Mouse (Mus musculus): ENCODE results near the gene Cars2. TPM values are rescaled to one million over a fixed set of nuclear protein-coding genes. Genes with fewer than 3 reads are reported as not detected.
"Not testable (repeated sequence)": the region's sequence is repeated elsewhere in the genome, so short reads cannot be mapped to it uniquely, and the experiment has no call there.

Cars2 gene
- polyA plus RNA-seq, 1 experiment from 2014 or later = 23.8 TPM

DNA sequence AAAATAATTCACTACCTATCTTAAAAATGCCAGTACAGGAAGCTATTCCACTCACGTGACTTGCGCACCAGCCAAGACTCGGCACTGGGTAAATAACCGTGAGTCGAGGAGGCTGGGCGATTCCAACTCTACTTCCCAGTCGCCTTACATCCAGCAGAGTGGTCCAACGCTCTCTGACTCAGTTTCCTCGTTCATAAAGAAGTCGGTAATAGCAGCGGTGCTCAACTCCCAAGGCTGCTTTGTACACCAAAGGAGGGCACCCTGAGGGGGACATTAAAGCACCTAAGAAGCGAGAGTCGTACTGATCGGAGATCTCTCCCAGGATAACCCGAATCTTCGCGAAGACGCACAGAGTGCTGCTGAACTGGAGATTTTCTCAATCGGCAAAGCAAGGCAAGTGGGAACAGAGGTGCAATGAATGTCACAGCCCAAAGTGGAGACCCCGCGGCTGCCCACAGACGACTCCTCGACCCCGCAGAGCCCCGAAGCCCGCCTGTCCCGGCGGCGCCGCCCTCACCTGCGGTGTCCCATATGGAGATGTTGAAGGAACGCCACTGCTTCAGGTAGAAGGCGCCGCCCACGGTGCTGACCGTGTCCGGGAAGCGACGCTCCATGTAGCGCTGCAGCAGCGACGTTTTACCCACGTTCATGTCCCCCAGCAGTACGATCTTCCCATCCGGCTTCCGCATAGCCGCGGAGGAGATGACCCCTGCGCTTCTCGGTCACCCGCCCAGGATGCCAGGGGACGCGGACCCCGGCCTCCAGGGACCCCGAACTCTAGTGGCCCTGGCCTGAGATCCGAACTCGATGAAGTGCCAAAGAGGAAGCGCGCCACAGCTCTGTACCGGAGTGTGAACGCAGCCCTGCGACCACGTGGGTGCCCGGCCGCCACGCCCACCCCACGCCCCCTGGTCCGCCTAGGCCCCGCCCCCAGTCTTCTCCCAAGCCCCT, 72.5 kb downstream of the Cars2 start, which contains the start of gene Rab20:
Gene Rab20 (minus strand): TSS at position 900 of the 951 bp plus-strand sequence.
- WGBS = under 1% methylated on average over 68 of the region's 69 CpGs
- peak; percentile 76 for ATAC-seq (ENCODE audit: low FRiP score)
- Histone ChIP-seq H3K9ac (peak within 1 kb of the TSS; percentile 61), H3K4me1 (replicated peaks) (peaks cover 29% of the 10 kb centered on the region), H3K9me3 (no peaks in the 10 kb centered on the region), H3K27ac (no peak within 1 kb of the TSS), H3K4me2 (peak within 1 kb of the TSS; percentile 74), H3K4me3 (peak within 1 kb of the TSS; percentile 49), H3K27me3 (peaks cover 96% of the 10 kb centered on the region), H3K36me3 (no peaks in the 10 kb centered on the region)

DNA sequence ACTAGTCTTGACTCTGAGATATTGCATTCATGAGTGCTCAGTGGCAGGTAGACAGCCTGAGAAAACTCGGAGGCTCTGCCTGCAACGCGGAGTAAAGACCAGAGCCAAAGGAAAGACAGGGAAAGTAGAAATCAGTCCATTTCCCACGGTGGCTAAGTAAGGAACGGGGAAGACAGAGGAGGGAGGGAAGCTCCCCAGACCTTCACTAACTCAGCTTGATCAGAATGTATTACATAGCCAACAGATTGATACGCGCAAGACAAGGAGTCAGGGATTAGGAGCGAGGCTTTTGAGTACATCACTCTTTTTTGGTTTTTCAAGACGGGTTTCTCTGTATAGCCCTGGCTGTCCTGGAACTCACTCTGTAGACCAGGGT, 73.4 kb downstream of the Cars2 start:
- Histone ChIP-seq H3K9me3 (no peaks in the 10 kb centered on the region), H3K9ac (peak overlapping the region; percentile 31; the same call in 1 of the 2 replicates), H3K4me3 (peak overlapping the region; percentile 49), H3K4me2 (peak overlapping the region; percentile 74), H3K27ac (no peak overlapping the region), H3K27me3 (peaks cover 96% of the 10 kb centered on the region), H3K36me3 (no peaks in the 10 kb centered on the region), H3K4me1 (replicated peaks) (peaks cover 31% of the 10 kb centered on the region)
- no peak for ATAC-seq (ENCODE audit: low FRiP score)
- 4% methylated on average over 9 of the region's 9 CpGs for WGBS

DNA sequence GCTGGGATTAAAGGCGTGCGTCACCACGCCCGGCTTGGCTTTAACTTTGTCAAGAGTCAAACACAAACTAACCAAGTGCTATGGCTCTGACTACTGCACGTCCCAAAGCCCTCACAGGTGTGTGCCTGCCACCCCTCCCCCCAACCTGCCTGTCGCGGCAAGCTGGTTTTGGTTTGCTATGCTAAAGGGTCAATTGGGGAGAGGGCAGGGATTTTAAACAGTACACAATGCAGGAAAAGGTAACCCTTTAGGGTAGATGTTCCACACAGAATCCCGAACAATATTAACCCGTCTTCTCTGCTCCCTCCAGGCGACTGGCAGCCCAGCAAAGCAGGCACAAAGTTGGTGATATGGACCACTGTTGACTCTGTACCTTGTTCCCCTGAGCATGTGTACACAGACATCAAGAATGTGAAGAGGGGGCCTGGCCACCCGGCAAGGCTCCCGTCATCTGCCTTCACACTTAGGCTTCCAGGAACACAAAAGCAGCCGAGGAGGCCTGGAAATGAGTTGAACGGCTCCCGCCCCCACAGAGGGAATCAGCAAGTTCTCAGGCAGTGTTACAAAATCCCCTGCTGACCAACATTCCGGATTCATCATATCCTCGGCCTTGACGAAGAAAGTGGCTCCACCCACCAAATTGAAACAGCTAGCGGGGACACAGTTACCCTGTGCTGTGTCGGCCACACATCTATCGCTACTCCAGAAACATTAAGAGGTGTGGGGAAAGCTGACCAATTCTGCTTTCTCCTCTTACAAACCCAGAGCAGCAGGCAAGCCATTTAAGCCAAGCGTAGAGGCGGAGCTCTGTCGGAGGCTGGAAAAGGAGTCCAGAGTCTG, 74.0 kb downstream of the Cars2 start:
- 9% methylated on average over 24 of the region's 24 CpGs for WGBS

DNA sequence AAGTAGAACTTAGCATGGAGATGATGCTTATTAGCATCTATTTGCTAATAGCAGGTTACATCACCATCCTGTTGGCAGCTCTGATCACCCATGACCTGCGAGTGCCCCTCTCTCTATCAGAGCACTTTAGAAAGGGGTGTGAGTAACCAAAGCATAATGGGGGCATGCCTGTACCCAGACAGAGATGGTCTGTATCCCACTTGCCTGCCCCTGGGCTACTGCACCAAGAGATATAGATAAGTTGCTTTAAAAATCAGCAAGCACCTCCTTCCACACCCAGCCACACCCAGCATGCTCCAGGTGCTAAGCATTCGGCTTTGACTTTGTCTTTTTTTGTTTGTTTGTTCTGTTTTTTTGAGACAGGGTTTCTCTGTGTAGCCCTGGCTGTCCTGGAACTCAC, 74.7 kb downstream of the Cars2 start:
- H3K36me3 ChIP-seq = no peaks in the 10 kb centered on the region
- no peak for ATAC-seq (ENCODE audit: low FRiP score)
- H3K9ac ChIP-seq = no peak overlapping the region
- H3K9me3 ChIP-seq = no peaks in the 10 kb centered on the region
- WGBS = 11% methylated on average over 2 of the region's 2 CpGs
- peaks cover 90% of the 10 kb centered on the region for H3K27me3 ChIP-seq
- no peak overlapping the region for H3K4me2 ChIP-seq
- no peak overlapping the region for H3K27ac ChIP-seq
- peaks cover 31% of the 10 kb centered on the region for H3K4me1 ChIP-seq (replicated peaks)
- no peak overlapping the region for H3K4me3 ChIP-seq

More for the DNA sequence above, 74.0 kb downstream of the Cars2 start:
- H3K9me3 ChIP-seq = no peaks in the 10 kb centered on the region
- H3K9ac ChIP-seq = peak overlapping the region; percentile 31; the same call in 1 of the 2 replicates
- ATAC-seq (ENCODE audit: low FRiP score) = no peak
- H3K4me3 ChIP-seq = peak overlapping the region; percentile 49
- peaks cover 95% of the 10 kb centered on the region for H3K27me3 ChIP-seq
- H3K27ac ChIP-seq = no peak overlapping the region
- H3K36me3 ChIP-seq = no peaks in the 10 kb centered on the region
- H3K4me1 ChIP-seq (replicated peaks) = peaks cover 31% of the 10 kb centered on the region
- H3K4me2 ChIP-seq = peak overlapping the region; percentile 74

DNA sequence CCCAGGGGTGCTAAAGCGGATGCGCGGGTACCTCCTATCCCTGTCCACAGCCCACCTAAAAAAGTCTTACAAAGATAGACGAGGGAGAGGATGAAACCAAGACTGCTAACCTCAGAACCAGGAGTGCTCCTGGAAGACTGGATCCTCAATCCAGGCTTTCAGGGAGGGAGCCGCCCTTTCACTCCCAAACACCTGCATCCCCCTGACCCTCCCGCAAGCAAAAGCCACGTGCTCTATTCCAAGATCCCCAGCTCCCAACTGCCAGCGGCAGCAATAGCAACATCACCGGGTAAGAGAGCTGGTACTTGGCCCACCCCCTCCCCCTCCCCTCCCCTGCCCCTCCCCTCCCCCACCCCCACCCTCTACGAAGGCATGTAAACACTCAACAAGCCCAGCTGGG, 75.2 kb downstream of the Cars2 start:
- ATAC-seq (ENCODE audit: low FRiP score) = no peak
- no peaks in the 10 kb centered on the region for H3K9me3 ChIP-seq
- peaks cover 90% of the 10 kb centered on the region for H3K27me3 ChIP-seq
- WGBS = 7% methylated on average over 10 of the region's 10 CpGs
- H3K27ac ChIP-seq = no peak overlapping the region
- H3K36me3 ChIP-seq = no peaks in the 10 kb centered on the region
- H3K4me2 ChIP-seq = no peak overlapping the region
- no peak overlapping the region for H3K9ac ChIP-seq
- peaks cover 31% of the 10 kb centered on the region for H3K4me1 ChIP-seq (replicated peaks)
- H3K4me3 ChIP-seq = no peak overlapping the region

DNA sequence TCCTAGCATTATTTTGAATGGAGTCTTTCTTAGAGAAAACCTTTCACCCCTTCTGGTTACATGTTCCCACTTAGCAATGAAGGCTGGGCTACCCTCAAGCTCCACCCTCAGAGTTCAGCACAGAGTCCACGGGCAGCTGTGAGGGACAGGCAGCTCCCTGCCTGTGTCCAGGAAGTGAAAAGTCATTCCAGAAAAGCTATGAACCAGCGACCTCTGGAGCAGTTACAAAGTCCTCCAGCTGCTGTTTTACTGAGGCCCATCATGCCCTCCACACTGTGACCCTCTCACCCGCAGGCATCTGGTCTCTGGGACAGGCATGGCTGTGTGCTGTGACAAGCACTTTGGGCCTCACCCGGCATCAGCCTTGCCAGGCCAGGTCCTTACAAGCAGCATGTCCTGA, 77.5 kb downstream of the Cars2 start:
- Histone ChIP-seq H3K4me3 (no peak overlapping the region), H3K9ac (no peak overlapping the region), H3K27me3 (peaks cover 66% of the 10 kb centered on the region), H3K4me1 (replicated peaks) (peaks cover 23% of the 10 kb centered on the region), H3K4me2 (no peak overlapping the region), H3K27ac (no peak overlapping the region), H3K36me3 (no peaks in the 10 kb centered on the region), H3K9me3 (no peaks in the 10 kb centered on the region)
- ATAC-seq (ENCODE audit: low FRiP score) = no peak
- 45% methylated on average over 4 of the region's 4 CpGs for WGBS

DNA sequence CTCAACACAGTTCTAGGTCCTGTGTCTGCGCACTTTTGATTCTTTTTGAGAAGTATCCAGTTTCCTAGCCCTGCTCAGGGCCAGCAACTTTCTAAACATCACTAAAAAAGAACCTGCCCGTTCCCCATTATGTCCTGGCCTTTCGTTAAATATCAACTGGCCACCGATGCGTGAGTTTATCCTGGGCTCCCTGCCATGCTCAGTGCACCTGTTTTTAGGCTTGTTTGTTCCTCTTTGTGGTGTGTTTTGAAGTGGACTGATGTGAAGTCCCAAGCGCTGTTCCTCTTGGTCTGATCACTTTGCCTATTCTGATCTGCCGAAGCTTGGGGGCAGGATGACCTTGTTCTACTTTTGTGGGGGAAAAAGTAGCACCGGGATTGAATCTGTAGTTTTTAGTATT, 79.3 kb downstream of the Cars2 start:
- H3K4me2 ChIP-seq = no peak overlapping the region

DNA sequence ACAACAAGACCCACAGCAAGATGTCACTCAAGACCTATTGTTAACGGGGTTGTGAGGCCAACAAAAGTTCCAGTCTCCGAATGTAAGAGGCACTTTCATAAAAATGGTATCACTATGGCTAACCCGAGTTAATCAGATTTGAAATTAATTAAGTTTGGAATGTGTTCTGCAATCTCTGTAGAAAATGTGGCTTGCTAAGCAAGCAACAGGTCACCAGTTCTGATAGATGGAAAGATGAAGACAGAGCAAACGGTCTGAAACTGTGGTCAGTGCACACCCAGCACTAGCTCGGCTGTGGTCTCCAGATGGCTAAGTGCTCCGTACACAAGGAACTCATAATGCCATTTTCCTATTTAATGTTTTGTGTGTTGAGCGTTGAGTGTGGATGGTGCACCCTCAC, 79.9 kb downstream of the Cars2 start:
- no peak overlapping the region for H3K9ac ChIP-seq
- 82% methylated on average over 7 of the region's 7 CpGs for WGBS
- no peak overlapping the region for H3K4me2 ChIP-seq

More for the DNA sequence above, 79.3 kb downstream of the Cars2 start:
- Histone ChIP-seq H3K36me3 (no peaks in the 10 kb centered on the region), H3K4me3 (no peak overlapping the region), H3K9me3 (peaks cover 3% of the 10 kb centered on the region; the same call in 1 of the 2 replicates), H3K27me3 (peaks cover 49% of the 10 kb centered on the region), H3K9ac (no peak overlapping the region), H3K27ac (no peak overlapping the region), H3K4me1 (replicated peaks) (peaks cover 5% of the 10 kb centered on the region)
- no peak for ATAC-seq (ENCODE audit: low FRiP score)
- 47% methylated on average over 8 of the region's 8 CpGs for WGBS

DNA sequence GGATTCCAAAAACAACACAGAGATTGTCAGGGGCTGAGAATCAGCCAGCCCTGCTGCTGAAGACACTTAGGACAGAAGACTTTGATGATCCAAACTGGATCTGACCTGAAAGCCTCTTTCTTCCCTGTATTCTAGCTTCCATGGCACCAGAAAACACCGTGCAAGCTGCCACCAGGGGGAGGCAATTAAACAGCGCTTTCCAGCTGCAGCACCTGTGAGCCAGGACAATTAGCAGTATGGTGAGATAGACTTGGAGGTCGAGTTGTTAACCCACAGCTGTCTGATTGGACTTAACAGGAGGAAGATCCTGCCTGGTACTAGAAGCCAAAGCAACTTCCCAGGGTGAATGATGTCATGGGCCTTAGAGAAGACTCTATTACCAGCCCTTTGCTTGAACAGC, 81.5 kb downstream of the Cars2 start:
- ATAC-seq (ENCODE audit: low FRiP score) = no peak
- no peak overlapping the region for H3K4me3 ChIP-seq
- peaks cover 5% of the 10 kb centered on the region for H3K4me1 ChIP-seq (replicated peaks)
- H3K27me3 ChIP-seq = peaks cover 27% of the 10 kb centered on the region
- 7% methylated on average over 3 of the region's 3 CpGs for WGBS
- H3K9ac ChIP-seq = no peak overlapping the region
- no peak overlapping the region for H3K4me2 ChIP-seq
- peaks cover 3% of the 10 kb centered on the region; the same call in 1 of the 2 replicates for H3K9me3 ChIP-seq
- H3K27ac ChIP-seq = no peak overlapping the region
- H3K36me3 ChIP-seq = no peaks in the 10 kb centered on the region

More for the DNA sequence above, 79.9 kb downstream of the Cars2 start:
- Histone ChIP-seq H3K4me1 (replicated peaks) (peaks cover 5% of the 10 kb centered on the region), H3K27ac (no peak overlapping the region), H3K36me3 (no peaks in the 10 kb centered on the region), H3K9me3 (peaks cover 3% of the 10 kb centered on the region; the same call in 1 of the 2 replicates), H3K4me3 (no peak overlapping the region), H3K27me3 (peaks cover 43% of the 10 kb centered on the region)
- no peak for ATAC-seq (ENCODE audit: low FRiP score)

DNA sequence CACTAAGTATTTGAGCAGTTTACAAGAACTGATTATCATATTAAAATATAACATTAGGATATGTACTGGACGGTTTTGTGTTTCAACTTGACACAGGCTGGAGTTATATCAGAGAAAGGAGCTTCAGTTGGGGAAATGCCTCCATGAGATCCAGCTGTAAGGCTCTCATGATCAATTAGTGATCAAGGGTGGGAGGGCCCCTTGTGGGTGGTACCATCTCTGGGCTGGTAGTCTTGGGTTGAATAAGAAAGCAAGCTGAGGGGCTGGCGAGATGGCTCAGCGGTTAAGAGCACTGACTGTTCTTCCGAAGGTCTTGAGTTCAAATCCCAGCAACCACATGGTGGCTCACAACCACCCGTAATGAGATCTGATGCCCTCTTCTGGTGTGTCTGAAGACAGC, 84.1 kb downstream of the Cars2 start:
- not testable (repeated sequence) for H3K4me3 ChIP-seq; H3K36me3 ChIP-seq; H3K9me3 ChIP-seq; H3K9ac ChIP-seq; H3K4me2 ChIP-seq; H3K27ac ChIP-seq; ATAC-seq (ENCODE audit: low FRiP score); H3K27me3 ChIP-seq; H3K4me1 ChIP-seq (replicated peaks)
- WGBS = 80% methylated on average over 5 of the region's 5 CpGs

DNA sequence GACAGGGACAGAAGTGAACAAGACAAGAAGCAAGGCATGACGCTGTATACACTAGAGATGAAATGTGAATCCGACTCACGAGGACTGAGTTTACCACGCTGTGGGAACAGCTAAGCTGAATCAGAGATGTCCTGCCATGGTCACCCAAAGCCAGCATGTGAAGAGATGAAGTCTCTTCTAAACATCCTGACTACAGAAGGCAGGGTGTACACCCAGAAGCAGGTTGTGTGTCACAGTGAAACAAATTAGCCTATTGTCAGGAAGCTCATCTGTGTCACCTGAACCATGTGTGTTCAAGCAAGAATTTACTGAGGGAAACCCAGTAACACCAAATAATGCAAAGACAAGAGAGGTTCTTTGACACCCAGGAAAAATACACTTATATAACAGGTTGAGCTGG, 85.0 kb downstream of the Cars2 start:
- WGBS = 92% methylated on average over 4 of the region's 4 CpGs
- Histone ChIP-seq H3K27me3 (0 out of 2 replicates have a peak, but pooled peaks cover 2% of the 10 kb centered on the region), H3K36me3 (no peaks in the 10 kb centered on the region), H3K4me3 (no peak overlapping the region), H3K9me3 (peaks cover 3% of the 10 kb centered on the region; the same call in 1 of the 2 replicates), H3K4me2 (no peak overlapping the region), H3K4me1 (replicated peaks) (no peaks in the 10 kb centered on the region; the same call in 1 of the 2 replicates), H3K27ac (no peak overlapping the region), H3K9ac (no peak overlapping the region)
- no peak for ATAC-seq (ENCODE audit: low FRiP score)

DNA sequence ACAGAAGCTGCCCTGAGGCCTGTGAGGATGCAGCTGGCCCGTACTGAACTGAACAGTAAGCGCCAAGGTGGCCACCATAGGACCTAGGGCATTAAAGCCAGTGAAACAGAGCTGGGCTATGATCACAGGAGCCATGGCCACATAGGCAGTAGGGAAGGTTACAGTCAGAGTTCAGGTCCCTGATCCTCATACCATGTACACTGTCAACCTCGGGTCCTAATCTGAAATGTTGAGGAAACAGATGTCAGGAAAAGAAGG, 85.9 kb downstream of the Cars2 start:
- no peaks in the 10 kb centered on the region for H3K36me3 ChIP-seq
- no peaks in the 10 kb centered on the region; the same call in 1 of the 2 replicates for H3K4me1 ChIP-seq (replicated peaks)
- peaks cover 3% of the 10 kb centered on the region; the same call in 1 of the 2 replicates for H3K9me3 ChIP-seq
- no peak overlapping the region for H3K9ac ChIP-seq
- no peak overlapping the region for H3K27ac ChIP-seq
- H3K4me2 ChIP-seq = no peak overlapping the region
- H3K4me3 ChIP-seq = no peak overlapping the region
- ATAC-seq (ENCODE audit: low FRiP score) = no peak
- H3K27me3 ChIP-seq = no peaks in the 10 kb centered on the region
- 85% methylated on average over 3 of the region's 3 CpGs for WGBS

Measured in hindbrain, embryonic 13.5 days (tissue).